Mouse (Mus musculus): Measurements from ENCODE around the gene Rhbdl3.

The Rhbdl3 gene

GRCm38 (mm10) chr11:80385055-80385454 is 84.3 kb downstream of the Rhbdl3 start:
- no peak for DNase-seq (ENCODE audit: low spot score)

GRCm38 (mm10) chr11:80386790-80387189 is 86.1 kb downstream of the Rhbdl3 start:
- no peak for DNase-seq (ENCODE audit: low spot score)

- no peak for DNase-seq (ENCODE audit: low spot score)
These were observed 89.2 kb downstream of the Rhbdl3 start for GRCm38 (mm10) chr11:80389885-80390284.

- no peak for DNase-seq (ENCODE audit: low spot score)
These were observed 90.9 kb downstream of the Rhbdl3 start for GRCm38 (mm10) chr11:80391407-80392120.

GRCm38 (mm10) chr11:80395930-80396329 is 95.2 kb downstream of the Rhbdl3 start:
- no peak for DNase-seq (ENCODE audit: low spot score)

GRCm38 (mm10) chr11:80396617-80397016 is 95.9 kb downstream of the Rhbdl3 start:
- DNase-seq (ENCODE audit: low spot score), result no peak
